Mouse (Mus musculus): ENCODE results near the gene Arhgef39. TPM values are rescaled to one million over a fixed set of nuclear protein-coding genes. Genes with fewer than 3 reads are reported as not detected.

Arhgef39 gene
- polyA plus RNA-seq, 1 experiment: 39.2 TPM

GRCm38 (mm10) chr4:43509109-43509508 is 9.6 kb upstream of the Arhgef39 start:
- TF ChIP-seq CTCF (IDR thresholded peaks at IDR 0.05; ENCODE audit: low read depth, low read length) (no peak), POLR2A (IDR thresholded peaks at IDR 0.05; ENCODE audit: borderline replicate concordance, low read depth, low read length) (no peak)
- H3K4me3 ChIP-seq (ENCODE audit: insufficient read depth, low read length): peak overlapping the region; percentile 68
- H3K27ac ChIP-seq (ENCODE audit: insufficient read depth, low read depth, low read length): no peak overlapping the region
- peaks cover 5% of the 10 kb centered on the region for H3K4me1 ChIP-seq (ENCODE audit: control insufficient read depth, insufficient read depth, low read length)

- Histone ChIP-seq H3K27ac (ENCODE audit: insufficient read depth, low read depth, low read length) (no peak overlapping the region), H3K4me3 (ENCODE audit: insufficient read depth, low read length) (peak overlapping the region; percentile 68)
Measured at GRCm38 (mm10) chr4:43508666-43508997, 9.1 kb upstream of the Arhgef39 start.

GRCm38 (mm10) chr4:43507938-43508665 is 8.6 kb upstream of the Arhgef39 start:
- Histone ChIP-seq H3K27ac (ENCODE audit: insufficient read depth, low read depth, low read length) (no peak overlapping the region), H3K4me3 (ENCODE audit: insufficient read depth, low read length) (peak overlapping the region; percentile 68), H3K4me1 (ENCODE audit: control insufficient read depth, insufficient read depth, low read length) (peaks cover 5% of the 10 kb centered on the region)
- TF ChIP-seq CTCF (IDR thresholded peaks at IDR 0.05; ENCODE audit: low read depth, low read length): no peak
- no peak for TF ChIP-seq POLR2A (IDR thresholded peaks at IDR 0.05; ENCODE audit: borderline replicate concordance, low read depth, low read length)

More at GRCm38 (mm10) chr4:43508666-43508997, 9.1 kb upstream of the Arhgef39 start:
- TF ChIP-seq POLR2A (IDR thresholded peaks at IDR 0.05; ENCODE audit: borderline replicate concordance, low read depth, low read length) (no peak), CTCF (IDR thresholded peaks at IDR 0.05; ENCODE audit: low read depth, low read length) (no peak)
- peaks cover 5% of the 10 kb centered on the region for H3K4me1 ChIP-seq (ENCODE audit: control insufficient read depth, insufficient read depth, low read length)

GRCm38 (mm10) chr4:43506536-43507185 is 7.2 kb upstream of the Arhgef39 start, which contains the start of gene Car9:
Car9 (plus strand) TSS chr4:43506966.
- Histone ChIP-seq H3K4me3 (ENCODE audit: insufficient read depth, low read length) (peak within 1 kb of the TSS; percentile 68), H3K27ac (ENCODE audit: insufficient read depth, low read depth, low read length) (no peak within 1 kb of the TSS), H3K4me1 (ENCODE audit: control insufficient read depth, insufficient read depth, low read length) (peaks cover 5% of the 10 kb centered on the region)
- no peak for TF ChIP-seq CTCF (IDR thresholded peaks at IDR 0.05; ENCODE audit: low read depth, low read length)
- TF ChIP-seq POLR2A (IDR thresholded peaks at IDR 0.05; ENCODE audit: borderline replicate concordance, low read depth, low read length): no peak

- H3K4me1 ChIP-seq (ENCODE audit: control insufficient read depth, insufficient read depth, low read length): peaks cover 5% of the 10 kb centered on the region
- H3K4me3 ChIP-seq (ENCODE audit: insufficient read depth, low read length): no peak overlapping the region
- no peak overlapping the region for H3K27ac ChIP-seq (ENCODE audit: insufficient read depth, low read depth, low read length)
- TF ChIP-seq CTCF (IDR thresholded peaks at IDR 0.05; ENCODE audit: low read depth, low read length) (no peak), POLR2A (IDR thresholded peaks at IDR 0.05; ENCODE audit: borderline replicate concordance, low read depth, low read length) (no peak)
Measured at GRCm38 (mm10) chr4:43506074-43506473, 6.6 kb upstream of the Arhgef39 start.

GRCm38 (mm10) chr4:43504269-43504668 is 4.8 kb upstream of the Arhgef39 start:
- H3K4me3 ChIP-seq (ENCODE audit: insufficient read depth, low read length): no peak overlapping the region
- H3K27ac ChIP-seq (ENCODE audit: insufficient read depth, low read depth, low read length): no peak overlapping the region
- no peak for TF ChIP-seq POLR2A (IDR thresholded peaks at IDR 0.05; ENCODE audit: borderline replicate concordance, low read depth, low read length)
- no peak for TF ChIP-seq CTCF (IDR thresholded peaks at IDR 0.05; ENCODE audit: low read depth, low read length)
- H3K4me1 ChIP-seq (ENCODE audit: control insufficient read depth, insufficient read depth, low read length): peaks cover 11% of the 10 kb centered on the region

- H3K27ac ChIP-seq (ENCODE audit: insufficient read depth, low read depth, low read length): no peak overlapping the region
- peaks cover 14% of the 10 kb centered on the region for H3K4me1 ChIP-seq (ENCODE audit: control insufficient read depth, insufficient read depth, low read length)
- H3K4me3 ChIP-seq (ENCODE audit: insufficient read depth, low read length): no peak overlapping the region
- no peak for TF ChIP-seq CTCF (IDR thresholded peaks at IDR 0.05; ENCODE audit: low read depth, low read length)
- TF ChIP-seq POLR2A (IDR thresholded peaks at IDR 0.05; ENCODE audit: borderline replicate concordance, low read depth, low read length): no peak
Measured at GRCm38 (mm10) chr4:43503506-43503905, 4.0 kb upstream of the Arhgef39 start.

GRCm38 (mm10) chr4:43503041-43503440 is 3.5 kb upstream of the Arhgef39 start:
- no peak overlapping the region for H3K27ac ChIP-seq (ENCODE audit: insufficient read depth, low read depth, low read length)
- H3K4me3 ChIP-seq (ENCODE audit: insufficient read depth, low read length): no peak overlapping the region
- peaks cover 18% of the 10 kb centered on the region for H3K4me1 ChIP-seq (ENCODE audit: control insufficient read depth, insufficient read depth, low read length)
- TF ChIP-seq POLR2A (IDR thresholded peaks at IDR 0.05; ENCODE audit: borderline replicate concordance, low read depth, low read length): no peak
- TF ChIP-seq CTCF (IDR thresholded peaks at IDR 0.05; ENCODE audit: low read depth, low read length): no peak

- H3K4me1 ChIP-seq (ENCODE audit: control insufficient read depth, insufficient read depth, low read length): peaks cover 17% of the 10 kb centered on the region
- H3K27ac ChIP-seq (ENCODE audit: insufficient read depth, low read depth, low read length): peak overlapping the region; percentile 42
- peak overlapping the region; percentile 81 for H3K4me3 ChIP-seq (ENCODE audit: insufficient read depth, low read length)
- TF ChIP-seq POLR2A (IDR thresholded peaks at IDR 0.05; ENCODE audit: borderline replicate concordance, low read depth, low read length) (no peak), CTCF (IDR thresholded peaks at IDR 0.05; ENCODE audit: low read depth, low read length) (no peak; the same call in 1 of the 2 replicates)
Measured at GRCm38 (mm10) chr4:43498983-43499382, 512 bp downstream of the Arhgef39 start.

- H3K4me3 ChIP-seq (ENCODE audit: insufficient read depth, low read length): peak overlapping the region; percentile 81
- TF ChIP-seq CTCF (IDR thresholded peaks at IDR 0.05; ENCODE audit: low read depth, low read length): no peak
- no peak for TF ChIP-seq POLR2A (IDR thresholded peaks at IDR 0.05; ENCODE audit: borderline replicate concordance, low read depth, low read length)
- H3K4me1 ChIP-seq (ENCODE audit: control insufficient read depth, insufficient read depth, low read length): peaks cover 17% of the 10 kb centered on the region
- no peak overlapping the region for H3K27ac ChIP-seq (ENCODE audit: insufficient read depth, low read depth, low read length)
Measured at GRCm38 (mm10) chr4:43497946-43498345, 1.5 kb downstream of the Arhgef39 start.

All from bone marrow macrophage, adult 2 months (primary cell).